Mouse (Mus musculus): ENCODE data around the gene Rbp1.
A peak's percentile ranks its signal among the peaks of the same experiment; 100 is the strongest.

GRCm38 (mm10) chr9:98424725-98425210 lies 2.0 kb downstream of the Rbp1 start:
- TF ChIP-seq MAFK (IDR thresholded peaks at IDR 0.05; ENCODE audit: insufficient read depth, low read depth, low read length), result 0 out of 2 replicates have a peak, but pooled peaks have one; percentile 54
- TF ChIP-seq ZNF384 (IDR thresholded peaks at IDR 0.05; ENCODE audit: low read depth, low read length), result no peak
- TF ChIP-seq ZC3H11A (IDR thresholded peaks at IDR 0.05; ENCODE audit: borderline replicate concordance, low read depth, low read length), result no peak
- no peak for TF ChIP-seq CHD2 (IDR thresholded peaks at IDR 0.05; ENCODE audit: low read depth, low read length)
